Mouse (Mus musculus) monocyte, adult 2 months (primary cell): Measurements from ENCODE around the gene Gne.

Experiments
- DNase-seq, 2 experiments: peaks; one replicate each; pipeline ENCODE4 v3.0.0; 2022; ENCODE audit warnings: low spot score in 2 of 2, low read depth in 1 of 2

Gne gene

DNA sequence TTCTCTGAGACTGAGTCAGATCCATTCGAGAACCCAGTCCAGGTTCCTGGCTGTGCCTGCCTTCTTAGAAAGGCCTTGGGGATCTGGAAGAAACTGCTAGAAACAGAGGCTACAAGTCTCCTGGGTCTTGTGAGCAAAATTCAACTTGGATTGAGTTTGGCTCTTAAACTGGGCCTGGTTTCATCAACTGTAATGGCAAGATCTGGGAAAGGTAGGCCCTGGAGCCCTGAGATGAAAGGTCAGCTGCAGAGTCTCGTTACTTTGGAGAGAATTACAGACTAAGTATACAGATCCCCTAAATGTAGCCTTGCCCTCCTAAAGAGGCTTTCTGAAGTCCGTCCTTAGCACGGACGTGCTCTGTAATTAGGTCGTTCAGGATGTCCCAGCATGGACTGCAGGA lies 58.4 kb downstream of the Gne start:
- DNase-seq = no peak

DNA sequence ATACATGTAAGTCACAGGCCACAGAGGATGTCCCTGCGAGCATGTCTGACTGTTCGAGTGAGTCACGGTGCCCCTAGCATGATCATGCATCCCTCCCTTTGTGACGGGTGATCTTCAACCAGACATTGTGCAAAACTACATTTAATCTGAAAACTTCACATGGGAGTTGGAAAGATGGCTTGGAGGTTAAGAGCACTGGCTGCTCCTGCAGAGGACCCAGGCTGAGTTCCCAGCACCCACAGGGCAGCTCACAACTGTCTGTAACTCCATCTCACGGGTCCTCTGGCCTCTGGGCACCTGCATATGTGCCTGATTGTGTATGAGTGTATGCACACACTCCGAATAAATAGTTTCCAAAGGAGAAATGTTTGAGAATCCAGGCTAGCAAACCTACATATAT lies 59.7 kb downstream of the Gne start:
- DNase-seq = no peak

GRCm38 (mm10) chr4:44023681-44024080 lies 60.3 kb downstream of the Gne start:
- no peak for DNase-seq

- DNase-seq = no peak
Measured at GRCm38 (mm10) chr4:44022766-44023165, 61.2 kb downstream of the Gne start.

DNA sequence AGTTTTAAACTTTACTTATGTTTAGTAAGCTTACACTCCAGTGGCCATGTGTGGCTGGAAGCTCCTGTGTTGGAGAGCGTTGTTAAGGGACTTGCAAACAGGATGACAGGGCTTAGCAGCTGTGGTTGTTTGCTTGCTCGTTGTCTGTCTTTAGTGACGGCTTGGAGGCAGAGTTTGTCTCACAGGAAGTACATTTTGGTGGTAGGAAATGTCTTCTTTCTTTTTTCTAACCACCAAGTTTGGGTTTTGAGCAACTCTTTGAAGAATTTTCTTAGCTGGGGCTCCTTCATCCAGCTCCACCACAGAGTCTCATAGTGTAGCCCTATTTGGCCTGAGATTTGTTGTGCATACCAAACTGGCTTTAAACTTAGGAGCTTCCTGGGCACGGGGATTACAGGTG lies 61.7 kb downstream of the Gne start:
- no peak for DNase-seq

DNA sequence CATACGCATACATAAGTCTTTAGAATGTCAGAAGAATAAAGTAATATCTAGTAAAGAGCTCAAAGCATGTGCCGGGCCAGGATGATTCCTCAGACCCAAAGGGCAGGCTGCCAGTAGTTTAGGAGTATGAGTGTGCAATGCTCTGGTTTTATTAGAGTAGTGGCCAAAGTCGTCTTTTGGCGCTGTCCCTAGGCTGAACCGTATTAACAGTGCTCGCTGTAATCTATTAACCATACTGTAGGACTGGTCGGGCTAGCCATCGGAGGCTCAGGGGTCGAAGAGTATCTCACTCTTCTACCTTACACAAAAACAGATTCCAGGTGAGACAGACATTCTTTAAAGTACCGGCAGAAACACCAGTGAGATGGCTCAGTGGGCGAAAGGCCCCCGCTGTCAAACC lies 67.2 kb downstream of the Gne start:
- no peak for DNase-seq

GRCm38 (mm10) chr4:44016071-44016470 lies 67.9 kb downstream of the Gne start:
- no peak for DNase-seq

DNA sequence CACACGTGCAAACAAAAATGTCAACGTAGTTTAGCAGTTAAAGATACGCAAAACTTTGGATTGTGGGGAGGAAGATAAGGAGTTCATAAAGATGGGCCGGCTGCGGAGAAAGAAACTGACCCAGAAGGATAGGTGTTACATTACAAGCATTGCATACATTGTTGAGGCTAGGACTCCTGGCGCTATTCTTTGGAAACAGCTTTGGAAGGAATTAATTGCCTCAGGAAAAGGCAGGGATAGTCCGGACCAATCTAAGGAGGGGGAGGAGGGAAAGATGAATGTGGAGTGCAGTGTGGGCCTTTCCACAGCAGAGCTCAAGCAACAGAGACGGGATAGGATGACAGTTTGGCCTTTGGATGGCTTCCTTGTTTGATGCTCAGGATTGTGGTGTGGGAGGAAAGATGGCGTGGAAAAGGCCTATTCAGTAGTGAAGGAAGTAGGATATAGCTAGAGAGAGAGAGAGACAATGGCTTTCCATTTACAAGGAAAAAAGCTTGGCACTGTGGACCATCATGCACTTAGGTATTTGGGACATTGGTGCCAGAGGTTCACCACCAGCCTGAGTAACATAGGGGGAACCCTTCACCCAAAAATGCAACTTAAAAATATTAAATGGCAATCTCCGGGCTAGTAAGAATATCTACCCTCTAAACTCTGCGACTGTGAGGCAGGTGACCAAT lies 70.4 kb downstream of the Gne start:
- DNase-seq = no peak

DNA sequence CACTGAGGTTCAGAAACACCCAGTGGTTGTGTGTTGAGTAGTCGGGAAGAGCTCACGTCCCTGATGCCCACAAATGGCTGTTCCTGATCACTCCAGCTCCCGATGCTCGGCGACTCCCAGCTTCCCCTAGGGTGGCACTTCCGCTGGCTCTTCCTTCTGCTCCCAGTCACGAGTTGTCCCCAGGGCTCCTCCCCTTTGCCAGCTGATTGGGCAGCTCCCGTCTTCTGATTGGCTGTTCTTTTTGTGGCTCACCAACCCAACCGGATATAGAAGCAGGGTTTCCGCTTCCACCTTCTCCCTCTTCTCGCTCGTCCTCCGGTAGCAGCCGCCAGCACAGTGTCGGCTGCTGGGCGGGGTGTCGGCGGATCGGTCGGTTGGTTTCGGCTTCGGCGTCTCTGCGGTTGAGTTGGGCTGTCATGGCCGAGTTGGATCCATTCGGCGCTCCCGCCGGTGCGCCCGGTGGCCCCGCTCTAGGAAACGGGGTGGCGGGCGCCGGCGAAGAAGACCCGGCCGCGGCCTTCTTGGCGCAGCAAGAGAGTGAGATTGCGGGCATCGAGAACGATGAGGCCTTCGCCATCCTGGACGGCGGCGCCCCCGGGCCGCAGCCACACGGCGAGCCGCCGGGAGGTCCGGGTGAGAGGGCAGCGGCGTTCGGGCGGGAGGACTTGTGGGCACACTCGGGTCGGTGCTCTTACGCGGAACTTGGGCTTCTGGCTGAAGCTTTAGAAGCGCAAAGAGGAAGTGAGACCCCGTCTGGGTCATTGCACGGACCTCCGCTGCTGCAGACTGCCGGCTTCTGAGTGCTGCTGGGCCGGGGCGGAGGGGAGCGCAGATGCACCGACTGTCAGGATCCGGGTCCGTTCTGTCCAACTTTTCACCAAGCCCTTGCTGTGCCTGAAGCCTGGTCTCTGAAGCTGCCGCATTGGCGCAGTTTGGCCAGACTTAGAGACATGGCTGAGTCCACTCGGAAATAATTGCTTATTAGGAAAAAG lies 71.3 kb downstream of the Gne start:
- DNase-seq = peak; percentile 82 to 87

DNA sequence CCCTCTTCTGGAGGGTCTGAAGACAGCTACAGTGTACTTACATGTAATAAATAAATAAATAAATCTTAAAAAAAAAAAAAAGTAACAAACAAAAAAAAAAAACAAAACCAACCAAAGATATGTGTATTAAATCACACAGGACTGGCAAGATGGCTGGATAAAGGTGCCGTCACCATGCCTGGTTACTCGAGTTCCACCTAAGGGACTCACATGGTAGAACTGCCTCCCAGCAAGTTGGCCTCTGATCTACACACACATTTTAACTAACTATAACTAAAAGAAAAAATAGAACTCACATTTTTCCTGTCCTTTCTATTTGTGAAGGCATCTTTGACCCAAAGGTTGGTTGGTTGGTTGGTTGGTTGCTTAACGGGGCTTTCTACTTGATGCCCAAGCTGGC lies 72.2 kb downstream of the Gne start:
- no peak for DNase-seq

DNA sequence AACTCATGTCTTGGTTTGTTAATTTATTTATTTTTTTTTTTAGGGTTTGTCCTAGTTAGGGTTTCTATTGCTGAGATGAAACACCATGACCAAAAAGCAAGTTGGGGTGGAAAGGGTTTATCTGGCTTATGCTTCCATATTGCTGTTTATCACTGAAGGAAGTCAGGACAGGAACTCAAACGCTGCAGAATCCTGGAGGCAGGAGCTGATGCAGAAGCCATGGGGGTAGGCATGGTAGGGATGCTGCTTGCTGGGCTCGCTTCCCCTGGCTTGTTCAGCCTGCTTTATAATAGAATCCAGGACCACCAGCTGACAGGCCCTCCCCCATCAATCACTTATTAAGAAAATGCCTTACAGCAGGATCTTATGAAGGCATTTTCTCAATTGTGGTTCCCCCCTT lies 73.1 kb downstream of the Gne start:
- no peak for DNase-seq

DNA sequence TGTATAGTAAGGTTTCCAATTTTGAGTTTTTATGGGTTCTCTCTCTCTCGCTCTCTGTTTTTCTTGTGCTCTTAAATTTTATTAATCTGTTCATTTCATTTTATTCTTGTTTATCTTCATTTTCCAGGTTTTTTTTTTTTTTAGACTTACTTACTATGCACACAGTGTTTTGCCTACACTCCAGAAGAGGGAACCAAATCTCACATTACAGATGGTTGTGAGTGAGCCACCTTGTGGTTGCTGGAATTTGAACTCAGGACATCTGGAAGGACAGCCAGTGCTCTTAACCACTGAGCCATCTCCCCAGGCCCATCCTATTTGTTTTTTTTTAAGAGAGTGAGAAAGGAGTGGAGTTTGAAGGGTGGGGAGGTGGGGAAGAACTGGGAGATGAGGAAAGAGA lies 73.8 kb downstream of the Gne start:
- no peak for DNase-seq

- DNase-seq = no peak
Measured at GRCm38 (mm10) chr4:44004623-44005409, 79.2 kb downstream of the Gne start.

DNA sequence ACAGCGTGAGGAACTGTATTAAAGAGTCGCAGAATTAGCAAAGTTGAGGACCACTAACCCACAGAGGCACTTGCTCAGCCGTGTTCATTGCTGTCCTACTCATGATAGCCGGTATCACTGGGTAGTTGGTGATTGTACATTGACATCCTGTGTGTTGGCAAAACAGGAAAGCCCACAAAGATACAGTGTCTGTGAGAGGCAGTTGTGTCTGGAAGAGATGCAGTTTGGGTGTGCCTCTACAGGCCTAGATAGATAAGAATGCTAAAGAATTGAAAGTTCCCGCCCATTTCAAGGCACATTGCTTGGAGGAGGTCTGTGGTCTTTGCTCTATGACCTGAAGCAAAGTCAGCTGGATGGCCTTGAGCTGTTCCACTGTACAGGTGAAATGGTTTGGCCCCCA lies 79.9 kb downstream of the Gne start, which contains the start of gene Clta:
Clta (plus strand) TSS at position 327 of the 400 bp plus-strand sequence.
- no peak for DNase-seq

- no peak for DNase-seq
Measured at GRCm38 (mm10) chr4:44003622-44004021, 80.4 kb downstream of the Gne start.

GRCm38 (mm10) chr4:43994342-43994741 lies 89.6 kb downstream of the Gne start:
- DNase-seq = no peak

DNA sequence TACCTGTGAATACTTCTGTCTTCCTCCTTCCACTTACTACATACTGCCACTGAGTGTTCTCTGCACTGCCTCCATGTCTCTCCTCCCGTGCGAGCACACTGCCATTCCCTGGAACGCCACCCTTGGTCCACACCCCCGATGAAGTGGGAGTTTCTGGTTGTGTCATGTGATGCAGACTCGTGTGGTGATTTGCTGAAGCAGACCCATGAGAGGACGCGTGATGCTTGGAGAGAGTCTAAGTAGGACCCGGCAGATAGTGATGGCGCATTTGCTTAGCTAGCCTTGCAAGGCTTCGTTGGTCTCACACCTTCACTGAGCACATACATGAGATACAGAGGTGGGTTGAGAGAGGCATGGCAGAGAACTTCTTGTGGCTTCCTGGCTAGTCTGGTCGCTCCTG lies 90.9 kb downstream of the Gne start:
- DNase-seq = no peak

DNA sequence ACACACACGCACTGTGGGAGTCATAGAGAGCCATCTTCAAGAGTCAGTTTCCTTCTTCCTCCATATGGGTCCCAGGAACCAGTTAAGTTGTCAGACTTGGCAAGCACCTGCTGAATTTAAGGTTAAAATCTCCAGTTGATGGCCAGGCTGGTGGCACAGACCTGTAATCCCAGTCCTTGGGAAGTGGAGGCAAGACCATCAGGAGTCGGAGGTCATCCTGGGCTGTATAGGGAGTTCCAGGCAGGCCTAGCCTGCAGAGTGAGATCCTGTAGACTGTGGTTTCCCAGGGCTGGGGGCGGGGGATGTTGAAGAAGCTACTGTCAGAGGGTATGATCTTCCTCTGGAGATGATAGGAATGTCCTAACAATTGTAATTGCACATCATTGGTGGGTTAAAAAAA lies 95.0 kb downstream of the Gne start:
- no peak for DNase-seq

DNA sequence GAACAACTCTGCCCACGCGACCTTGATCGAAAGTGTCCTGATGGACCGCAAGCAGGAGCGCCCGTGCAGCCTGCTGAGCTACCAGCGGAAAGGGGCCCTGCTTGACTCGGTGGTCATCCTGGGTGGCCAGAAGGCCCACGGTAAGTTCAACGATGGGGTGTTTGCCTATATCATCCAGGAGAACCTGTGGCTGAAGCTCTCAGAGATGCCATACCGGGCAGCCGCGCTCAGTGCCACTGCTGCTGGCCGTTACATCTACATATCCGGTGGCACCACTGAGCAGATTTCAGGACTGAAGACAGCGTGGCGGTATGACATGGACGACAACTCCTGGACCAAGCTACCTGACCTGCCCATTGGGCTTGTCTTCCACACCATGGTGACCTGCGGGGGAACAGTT lies 99.7 kb downstream of the Gne start:
- no peak for DNase-seq
